Mouse (Mus musculus) thymus, postnatal 14 days (tissue): ENCODE results near the gene Cyb5d1.

ENCODE experiments used
- DNase-seq: peaks from one replicate; pipeline ENCODE4 v3.0.0; 2021

Cyb5d1 gene

DNA sequence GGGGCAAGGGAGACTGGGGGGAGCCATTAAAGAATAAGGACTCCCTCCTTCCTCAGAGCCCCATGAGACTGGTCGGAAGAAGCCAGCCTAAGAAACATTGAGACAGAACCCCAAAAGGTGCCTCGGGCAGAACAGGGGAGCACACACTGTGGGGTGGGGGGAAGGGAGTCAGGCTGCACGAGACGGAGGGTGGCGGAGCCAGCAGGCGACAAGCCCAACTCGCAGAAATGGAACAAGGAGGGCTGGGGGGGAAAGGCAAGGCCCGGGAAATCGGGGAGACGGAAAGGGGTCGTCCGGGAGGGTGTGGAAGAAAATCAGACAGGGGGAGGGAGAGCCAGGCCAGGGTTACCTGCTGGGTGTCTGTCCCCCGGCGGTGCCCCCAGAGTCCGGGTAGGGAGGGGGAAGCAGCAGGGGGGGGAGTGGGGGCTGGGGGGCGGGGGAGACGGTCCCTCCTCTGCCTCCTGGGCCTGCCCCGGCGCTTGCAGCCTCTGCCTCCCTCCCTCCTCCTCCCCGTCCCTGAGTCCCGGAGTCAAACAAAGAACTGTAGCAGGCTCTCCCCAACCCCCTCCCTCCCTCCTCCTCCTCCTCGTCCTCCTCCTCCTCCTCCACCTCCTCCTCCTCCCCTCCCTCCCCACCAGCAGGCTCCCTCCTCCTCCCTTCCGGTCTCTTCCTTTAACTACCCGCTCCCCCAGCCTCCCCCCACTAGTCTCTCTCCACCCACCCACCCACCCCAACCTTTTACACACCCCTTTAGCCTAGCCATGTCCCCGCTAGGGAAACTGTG lies 20.4 kb upstream of the Cyb5d1 start:
- peak; percentile 79 for DNase-seq

DNA sequence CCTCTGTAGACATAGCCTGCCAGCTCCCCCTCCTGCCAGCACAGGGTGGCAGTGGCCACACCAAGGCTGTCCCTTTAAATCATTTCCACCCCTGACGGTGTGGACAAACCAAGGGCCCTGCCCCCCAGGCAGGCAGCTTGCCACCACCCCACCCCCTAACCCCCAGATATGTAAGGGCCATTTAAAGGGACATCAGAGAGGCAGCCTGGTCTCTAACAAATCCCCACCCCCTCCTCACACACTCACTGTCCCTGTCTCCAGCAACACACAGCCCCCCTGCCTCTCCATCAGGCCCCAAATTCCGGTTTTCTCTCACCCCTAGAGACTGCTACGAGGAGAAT lies 19.9 kb upstream of the Cyb5d1 start:
- DNase-seq = no peak

DNA sequence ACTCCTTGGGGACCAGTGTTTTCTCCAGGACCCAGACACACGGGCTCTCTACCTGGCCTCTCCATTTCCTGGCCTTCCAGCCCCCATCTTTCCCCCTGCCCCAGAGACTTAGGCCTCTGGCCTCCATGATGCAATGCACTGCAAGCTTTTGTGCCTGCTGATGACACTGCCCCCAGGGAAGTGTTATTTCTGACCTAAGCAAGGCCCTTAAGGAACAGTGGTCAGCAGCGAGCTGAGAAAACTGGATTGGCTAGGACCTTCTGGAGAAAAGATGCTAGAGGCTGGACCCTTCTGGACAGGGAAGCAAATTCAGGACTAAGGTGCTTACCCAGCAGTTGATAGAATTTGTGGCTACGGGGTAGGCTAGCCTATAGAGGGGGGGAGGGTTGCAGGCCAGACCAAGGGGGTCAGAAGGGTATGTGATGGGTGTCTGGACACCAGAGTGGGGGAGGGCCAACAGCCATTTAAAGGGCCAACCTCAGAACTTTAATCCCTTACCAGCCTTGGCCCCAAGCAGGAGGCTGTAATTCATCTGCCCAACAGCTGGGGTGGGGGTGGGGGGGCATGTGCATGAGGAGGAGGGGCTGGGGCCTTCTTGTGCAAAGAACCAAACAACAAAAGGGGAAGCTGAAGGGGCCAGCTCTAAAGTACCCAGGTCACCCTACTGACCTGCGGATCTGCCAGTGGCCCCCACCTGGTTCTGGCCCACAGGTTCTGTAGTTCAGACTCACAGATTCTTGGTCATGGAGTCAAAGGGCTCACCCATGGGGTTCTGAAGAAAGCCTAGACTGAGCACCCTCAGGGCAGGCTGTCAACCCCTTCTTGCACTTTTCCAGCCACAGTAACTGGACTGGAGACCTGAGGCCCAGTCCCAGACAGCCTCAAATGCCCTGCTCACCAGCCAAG lies 19.2 kb upstream of the Cyb5d1 start:
- no peak for DNase-seq

DNA sequence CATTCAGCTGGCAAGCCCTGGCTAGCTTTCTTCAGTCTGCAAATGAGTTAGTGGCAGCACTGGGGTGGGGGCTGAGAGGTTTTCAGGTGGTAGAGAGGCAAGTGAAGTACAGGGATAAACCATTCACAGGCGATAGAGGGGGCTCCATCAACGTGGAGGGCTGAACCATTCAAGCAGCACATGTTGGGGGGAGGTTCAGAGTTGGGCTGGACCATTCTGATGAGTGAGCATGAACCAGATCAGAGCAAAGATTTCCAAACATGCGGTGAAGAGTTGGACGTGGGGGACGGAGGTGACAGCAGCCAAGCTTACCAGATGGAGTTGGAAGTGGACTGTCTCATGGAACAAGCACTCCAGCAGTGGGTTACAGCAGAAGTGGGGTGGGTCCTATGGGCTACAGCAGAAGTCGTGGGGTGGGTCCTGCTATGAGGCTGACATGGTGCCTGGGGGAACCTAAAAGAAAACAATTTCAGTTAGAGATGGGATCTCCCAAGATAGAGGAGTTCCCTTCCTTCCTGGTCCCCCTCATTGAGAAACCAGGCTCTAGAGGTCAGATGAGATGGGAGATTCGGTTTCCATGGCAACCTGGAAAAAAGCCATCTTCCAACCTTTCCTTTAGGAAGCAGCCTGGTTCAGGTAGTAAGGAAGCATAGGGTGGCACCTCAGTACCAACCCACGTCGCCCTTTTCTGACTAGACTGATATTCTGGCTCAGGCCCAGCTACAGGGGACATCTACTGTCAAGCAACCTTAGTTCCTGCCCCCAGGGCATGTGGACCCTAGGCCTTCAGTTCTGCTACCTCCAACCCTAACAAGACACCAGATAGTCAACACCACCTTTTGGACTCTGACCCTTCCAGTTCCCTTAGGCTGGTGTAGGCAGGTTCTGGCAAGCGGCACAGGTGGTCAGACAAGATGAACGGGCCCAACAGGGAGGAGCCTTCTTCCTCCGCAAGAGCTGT lies 18.1 kb upstream of the Cyb5d1 start, which contains the start of gene Kdm6b:
TSS of gene Kdm6b (minus strand) at position 455 of the 961 bp plus-strand sequence.
- DNase-seq = peak; percentile 79

DNA sequence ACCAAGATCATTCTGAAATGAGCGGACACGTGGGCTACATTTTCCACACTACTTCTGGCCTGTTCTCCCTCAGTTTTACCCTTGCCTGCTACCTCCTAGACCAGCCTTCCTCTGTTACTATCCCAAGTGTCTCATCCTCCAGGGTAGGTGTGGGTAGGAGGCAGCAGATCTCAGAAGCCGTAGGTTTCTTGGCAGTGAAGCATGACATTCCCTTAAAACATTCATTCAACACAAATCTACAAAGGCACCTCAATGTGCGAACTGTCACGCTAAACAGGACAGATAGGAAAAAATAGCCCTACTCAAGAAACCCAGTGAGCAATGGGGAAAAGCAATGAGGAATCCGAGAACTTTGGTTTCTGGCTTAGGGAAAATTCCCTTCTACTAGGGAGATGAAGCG lies 17.1 kb upstream of the Cyb5d1 start:
- DNase-seq = no peak

DNA sequence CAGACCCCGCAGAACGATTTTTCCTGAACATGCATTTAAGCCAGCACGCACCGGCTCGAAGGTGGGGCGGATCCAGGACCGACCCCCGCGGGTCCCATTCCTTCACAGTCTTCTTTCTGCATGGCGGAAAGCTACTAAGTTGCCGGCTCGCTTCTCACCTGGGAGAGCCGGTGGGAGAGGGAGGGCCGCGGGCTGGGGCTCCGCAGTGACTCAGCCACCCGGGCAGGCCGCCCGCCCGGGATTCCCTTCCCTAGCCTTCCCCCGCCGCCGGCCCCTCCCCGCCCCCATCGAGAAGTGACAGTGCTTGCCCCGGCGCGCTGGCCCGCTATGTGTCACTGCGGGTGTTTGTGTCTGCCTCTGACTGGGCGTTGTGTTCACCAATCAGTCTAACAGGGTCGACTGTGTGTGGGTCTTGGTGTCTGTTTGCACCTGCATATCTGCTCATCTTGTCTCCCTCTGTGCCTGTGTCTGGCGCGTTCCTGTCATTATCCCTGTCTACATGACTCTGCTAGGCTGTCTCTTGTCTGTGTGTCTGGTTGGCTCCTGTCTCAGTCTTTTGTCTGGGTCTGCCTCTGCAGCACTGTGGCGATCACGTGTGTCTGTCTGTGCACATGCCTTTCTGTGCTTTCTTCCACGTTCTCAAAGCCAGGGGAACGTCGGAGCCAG lies 16.2 kb upstream of the Cyb5d1 start:
- DNase-seq = peak; percentile 71

DNA sequence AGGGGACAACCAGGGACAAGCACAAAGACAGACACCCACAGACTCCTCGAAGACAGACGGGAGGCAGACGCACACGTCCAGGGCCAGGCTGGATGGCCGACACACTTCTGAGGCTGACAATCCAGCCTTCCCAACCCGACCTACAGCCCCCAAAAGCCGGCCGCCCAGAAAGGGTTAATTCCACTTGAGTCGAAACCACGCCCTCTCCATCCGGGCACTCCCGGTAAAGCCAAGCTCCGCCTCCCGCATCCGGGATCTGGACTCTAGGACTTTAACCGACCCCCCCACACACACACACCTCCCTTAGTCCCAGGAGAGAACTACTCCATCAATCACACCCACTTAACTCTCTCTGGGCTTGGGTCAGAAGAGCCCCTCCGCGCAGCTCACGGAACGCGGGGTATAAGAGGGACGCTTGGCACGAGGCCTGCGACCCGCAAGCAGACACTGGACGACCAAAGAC lies 15.7 kb upstream of the Cyb5d1 start:
- peak; percentile 95 for DNase-seq

DNA sequence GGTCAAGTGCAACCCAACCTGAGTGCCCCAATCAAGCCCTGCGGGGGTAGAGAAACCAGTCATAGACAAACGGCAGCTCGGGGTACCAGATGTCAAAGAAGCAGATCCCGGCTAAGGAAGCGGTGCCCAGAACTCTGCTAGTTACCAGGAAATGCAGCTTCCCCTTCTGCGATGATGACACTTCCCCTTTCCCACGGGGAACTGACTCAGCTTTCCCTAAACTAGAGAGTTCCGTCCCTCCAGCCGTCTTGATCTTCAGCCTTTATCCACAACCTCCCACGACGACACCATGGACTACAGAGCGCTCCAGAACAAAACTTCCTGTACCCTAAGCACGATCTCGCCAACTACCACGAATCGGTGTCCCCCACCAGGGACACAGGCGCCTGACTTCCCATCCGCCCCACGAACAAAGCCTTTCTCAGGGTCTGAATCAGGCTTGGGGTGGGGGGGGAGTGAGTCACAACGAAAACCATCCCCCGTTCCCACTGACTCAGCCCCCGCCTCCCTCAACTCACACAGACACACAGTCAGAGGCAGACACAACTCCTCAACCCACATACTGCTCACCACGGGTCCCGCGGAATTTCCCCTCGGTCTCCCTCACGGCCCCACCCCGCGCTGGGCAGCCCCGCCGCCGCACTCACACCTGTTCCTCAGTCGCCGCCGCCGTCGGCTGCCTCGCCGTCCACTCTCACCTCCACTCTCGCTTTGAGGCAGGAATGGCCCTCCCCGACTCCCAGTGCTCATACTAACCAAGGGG lies 15.1 kb upstream of the Cyb5d1 start:
- DNase-seq = peak; percentile 78

DNA sequence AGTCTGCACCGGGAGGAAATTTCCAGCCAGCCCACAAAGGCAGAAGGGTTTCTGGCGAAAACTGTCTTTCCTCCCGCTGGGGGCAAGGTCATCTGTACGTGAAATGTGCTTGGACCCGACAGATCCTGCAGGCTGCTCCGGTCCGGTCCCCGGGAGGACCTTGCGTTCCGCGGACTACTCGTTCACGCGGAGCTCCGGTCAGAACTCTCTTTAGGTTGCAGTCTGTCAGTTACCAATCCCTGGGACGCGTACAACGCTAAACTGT lies 14.5 kb upstream of the Cyb5d1 start:
- DNase-seq = no peak

DNA sequence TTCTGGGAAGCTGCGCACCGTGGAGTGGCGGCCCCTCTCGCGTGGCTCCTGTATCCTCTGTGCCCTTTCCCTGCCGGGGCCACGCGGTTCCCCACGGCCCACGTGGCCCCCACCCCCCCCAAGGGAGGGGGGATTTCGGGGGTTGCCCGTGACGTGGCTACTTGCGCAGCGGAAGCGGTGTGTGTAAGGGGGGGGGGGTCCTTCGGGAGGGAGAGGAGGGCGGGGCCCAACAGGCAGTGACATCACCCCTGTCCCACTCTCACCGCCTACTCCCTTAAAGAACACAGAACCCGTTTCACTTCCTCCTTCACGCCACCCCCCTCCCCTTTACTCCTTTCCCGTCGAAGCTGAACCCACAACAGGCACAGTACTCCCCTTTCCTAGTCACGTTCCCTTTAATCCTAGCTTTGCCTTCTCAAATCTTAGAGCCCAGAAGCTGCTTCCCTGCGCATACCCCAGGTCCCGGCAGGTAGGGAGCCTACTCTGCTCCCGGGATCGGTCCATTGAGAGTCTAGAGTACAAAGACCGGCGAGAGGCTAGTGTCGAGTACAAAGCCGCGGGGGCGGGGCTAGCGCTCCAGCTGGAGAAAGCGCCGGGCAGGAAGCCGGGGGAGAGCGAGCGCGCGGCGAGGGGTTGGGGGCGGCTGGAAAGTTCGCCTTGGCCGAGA lies 14.1 kb upstream of the Cyb5d1 start:
- DNase-seq = peak; percentile 96

DNA sequence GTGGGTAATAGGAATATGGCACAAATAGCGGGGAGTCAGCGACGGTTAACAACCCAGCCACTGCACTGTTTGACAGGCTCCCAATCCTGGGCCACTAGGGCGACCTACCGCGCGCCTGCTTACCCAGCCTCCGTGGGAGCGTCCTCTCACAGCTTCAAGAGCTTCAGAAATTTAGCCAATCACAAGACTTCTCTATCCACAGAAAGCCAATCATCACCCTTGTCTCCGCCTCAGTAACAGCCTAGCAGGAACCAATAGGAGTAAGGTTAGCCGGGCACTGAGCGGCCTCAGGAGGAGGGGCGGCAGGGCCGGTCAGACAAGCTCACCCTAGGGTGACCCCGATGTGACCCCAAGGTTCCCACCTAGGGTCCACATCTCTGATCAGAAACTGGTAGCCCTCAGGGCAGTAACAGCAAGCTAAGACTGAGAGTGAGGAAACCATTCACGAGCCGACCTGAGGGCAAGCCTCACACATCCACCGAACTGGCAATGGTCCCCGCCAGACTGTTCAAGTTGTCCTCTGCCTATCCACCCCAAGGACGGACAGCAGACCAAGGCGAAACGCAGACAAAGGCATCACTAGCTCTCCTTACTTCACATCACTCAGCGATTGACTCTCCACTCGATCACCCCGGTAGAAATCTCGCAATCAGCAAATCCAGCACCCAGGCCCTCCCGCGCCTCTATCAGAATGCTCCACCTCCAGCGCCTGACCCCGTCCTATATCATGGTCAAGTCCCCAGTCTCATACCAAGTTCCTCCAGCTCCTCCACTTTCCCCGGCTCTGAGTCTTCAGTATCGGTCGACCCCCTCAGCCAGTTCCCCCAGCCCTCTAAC lies 13.3 kb upstream of the Cyb5d1 start:
- peak; percentile 79 for DNase-seq

DNA sequence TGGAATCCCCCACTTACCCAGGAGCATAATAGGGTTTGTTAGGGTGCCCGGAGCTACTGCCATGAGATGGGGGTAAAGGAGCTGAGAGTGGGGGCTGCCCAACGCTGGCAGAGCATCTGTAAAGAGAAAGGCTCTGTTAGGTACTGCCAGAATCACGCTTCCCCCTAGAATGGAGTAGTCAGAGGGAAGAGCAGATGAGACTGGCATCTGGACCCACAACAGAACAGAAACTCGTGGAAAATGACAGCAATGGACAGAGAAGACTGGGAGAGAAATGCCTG lies 12.2 kb upstream of the Cyb5d1 start:
- no peak for DNase-seq

DNA sequence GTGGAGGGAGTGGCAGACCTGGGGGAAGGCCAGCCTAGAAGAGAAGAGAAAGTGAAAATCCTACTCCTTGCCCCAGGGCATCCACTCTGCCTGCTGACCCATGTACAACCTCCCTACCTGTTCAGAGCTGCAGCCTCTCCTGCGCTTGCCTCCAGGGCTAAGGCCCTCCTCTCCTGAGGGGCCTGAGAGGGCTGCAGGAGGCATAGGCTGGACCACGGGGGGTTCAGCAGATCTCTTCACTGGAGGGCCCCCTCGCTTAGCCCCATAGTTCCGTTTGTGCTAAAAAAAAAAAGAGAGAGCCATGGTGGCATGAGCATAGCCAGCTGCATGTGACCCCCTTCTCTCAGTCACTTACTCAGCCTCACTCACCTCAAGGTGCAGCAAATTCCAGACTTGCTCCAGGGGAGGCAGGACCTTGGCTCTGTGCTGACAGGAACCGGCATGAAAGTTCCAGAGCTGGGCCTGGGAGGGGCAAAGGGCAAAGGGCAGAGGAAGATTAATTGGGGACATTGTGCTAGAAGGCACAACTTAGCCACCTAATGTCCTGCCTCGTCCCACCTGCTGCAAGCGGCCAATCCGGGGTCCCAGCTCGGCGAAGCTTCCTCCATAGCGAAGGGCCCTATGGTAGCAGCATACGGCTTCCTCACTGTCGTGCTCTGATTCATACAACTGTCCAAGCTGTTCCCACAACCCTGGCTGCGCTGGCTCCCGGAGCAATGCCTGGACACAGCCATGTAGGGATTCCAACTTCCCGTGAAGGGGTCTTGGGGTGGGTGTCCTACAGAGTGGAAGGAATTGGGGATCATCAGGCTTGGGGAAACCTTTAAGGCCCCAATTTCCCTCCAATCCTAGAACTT lies 11.7 kb upstream of the Cyb5d1 start:
- DNase-seq = no peak

DNA sequence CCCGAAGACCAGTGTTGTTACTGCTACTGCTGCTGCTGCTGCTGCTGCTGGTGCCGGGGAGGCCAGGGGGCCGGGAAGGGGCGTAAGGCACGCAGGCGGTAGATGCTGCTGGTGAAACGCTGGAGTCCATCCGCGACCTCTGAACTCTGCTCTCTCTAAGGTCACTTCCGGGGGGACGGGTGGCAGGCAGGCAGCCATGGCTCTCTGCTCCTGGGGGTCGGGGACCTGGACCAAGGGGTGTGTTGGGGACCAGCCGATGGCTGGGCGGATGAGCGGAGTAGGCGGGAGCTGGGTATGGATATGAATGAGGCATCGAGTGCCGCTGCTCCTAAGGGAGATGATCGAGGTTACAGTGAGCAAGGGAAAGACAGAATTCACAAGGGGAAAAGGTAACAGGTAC lies 10.9 kb upstream of the Cyb5d1 start:
- no peak for DNase-seq

DNA sequence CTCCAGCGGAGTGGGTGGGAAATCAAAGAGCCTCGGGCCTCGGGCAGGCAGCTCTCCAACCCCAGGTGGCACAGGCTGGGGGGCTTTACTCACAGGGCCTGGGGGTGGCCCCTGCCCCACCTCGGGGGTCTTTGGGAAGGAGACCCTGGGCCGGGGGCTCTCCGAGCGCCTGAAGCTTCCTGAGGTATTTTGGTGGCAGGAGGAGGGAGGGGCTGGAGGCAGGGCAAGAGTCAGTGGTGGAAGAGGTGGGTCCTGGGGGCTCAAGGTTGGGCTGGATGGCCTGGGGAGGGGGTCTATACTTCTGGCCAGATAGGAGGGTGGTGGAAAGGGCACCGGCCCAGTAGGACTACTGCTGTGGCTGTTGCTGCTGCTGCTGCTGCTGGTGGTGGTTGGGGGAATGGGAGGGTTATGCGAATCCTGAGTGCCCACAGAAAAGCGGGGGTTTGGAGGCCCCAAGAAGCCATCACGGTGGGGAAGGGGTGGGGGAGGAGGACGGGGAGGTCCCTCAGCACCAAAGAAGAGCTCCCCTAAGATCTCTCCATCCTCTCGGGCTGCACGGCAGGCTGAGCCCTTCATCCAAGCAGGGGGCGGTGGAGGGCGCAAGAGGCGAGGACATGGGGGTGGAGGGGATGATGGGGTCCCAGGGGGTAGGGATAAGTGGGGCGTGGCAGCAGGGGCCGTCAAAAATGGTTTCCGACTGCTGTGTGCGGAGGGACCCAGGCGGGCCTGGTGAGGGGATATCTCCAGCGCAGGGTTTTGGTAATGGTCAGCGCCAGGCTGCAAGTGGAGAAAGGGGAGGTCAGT lies 10.2 kb upstream of the Cyb5d1 start:
- no peak for DNase-seq

DNA sequence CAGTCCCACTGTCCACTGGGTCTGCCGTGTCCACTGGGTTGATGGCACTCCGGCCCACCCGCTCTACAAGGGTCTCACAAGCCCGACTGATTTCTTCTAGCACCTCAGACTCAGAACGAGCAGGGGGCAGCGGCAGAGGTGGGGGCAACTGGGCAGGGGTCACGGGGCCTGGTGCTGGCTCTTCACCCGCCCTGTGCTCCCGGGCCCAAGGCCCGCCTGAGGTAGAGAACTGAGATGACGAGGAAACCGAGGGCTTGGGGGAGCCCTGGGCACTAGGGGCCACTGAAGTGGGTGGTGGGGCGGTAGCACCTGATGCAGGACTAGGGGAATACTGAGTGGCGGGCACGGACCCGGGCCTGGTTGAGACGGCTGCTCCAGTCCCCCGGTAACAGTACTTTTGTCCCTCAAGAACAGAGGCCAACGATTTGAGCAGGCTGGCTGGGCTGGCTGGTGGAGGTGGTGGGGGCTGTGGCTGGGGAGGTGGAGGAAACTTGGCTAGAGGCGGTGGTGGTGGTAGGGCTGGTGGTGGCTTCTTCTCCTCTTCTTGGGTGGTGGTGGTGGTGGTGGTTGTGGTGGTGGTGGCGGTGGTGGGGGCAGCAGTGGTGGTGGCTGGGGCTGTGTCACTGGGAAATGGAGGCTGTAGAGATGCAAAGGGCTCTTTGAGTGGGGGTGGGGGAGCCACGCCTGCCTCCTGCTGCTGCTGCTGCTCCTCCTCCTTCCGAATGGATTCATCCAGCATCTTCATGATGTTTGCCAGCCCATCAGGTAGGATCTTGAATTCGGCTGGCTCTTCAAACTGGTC lies 9.4 kb upstream of the Cyb5d1 start:
- DNase-seq = no peak

DNA sequence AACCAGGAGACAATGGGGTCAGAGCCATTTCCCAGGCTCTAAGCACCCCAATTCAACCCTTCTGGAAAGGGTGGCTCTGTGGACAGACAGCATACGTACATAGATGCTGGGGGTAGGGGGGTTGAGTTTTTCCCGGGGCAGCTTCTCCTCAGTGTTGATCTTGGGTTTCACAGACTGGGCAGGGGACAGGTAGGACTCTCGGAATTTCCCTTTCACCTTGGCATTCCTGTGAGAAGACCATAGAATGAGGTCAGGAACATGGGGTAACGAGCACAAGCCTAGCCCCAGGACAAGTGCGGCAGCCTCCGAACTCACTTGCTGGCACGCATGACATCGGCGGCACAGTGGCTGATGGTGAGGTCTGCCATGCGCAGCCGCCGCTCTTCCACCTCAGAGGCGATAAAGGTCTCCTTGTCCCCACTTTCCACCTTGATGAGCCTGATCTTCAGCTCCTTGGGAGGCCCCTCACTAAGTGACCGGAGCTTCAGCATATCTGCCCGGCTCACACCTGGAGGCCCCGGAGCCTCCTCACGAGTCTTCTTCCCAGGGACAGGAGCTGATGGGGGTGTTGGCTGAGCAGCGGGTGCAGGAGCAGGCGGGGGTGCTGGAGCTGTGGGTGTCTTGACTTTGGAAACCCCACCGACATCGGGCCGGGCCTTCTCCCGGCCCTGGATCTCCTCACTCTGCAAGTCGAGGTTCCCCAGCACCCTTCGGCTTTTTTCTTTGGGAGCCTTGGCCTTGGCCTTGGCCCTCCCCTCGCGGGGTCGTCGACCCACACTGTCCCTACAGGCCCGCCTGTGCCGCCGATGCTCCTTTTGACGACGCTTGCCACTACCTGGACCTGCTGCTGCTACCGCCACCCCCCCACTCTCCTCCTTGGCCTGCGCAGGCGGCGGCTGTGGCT lies 8.5 kb upstream of the Cyb5d1 start:
- DNase-seq = peak; percentile 18
